Mouse (Mus musculus): ENCODE data around the gene Fbxo11. TPM values are rescaled to one million over a fixed set of nuclear protein-coding genes. Genes with fewer than 3 reads are reported as not detected.

Gene Fbxo11
- total and polyA plus RNA-seq, 3 experiments: 9.4 to 91.4 (median 17.5) TPM

- TF ChIP-seq MAFK (IDR thresholded peaks at IDR 0.05; ENCODE audit: borderline replicate concordance, low read depth, low read length): peak; percentile 70; the same call in 1 of the 2 replicates
- no peak for TF ChIP-seq POLR2AphosphoS5 (IDR thresholded peaks at IDR 0.05; ENCODE audit: borderline replicate concordance, low read depth, low read length)
- no peak for TF ChIP-seq CHD2 (IDR thresholded peaks at IDR 0.05; ENCODE audit: low read length)
- TF ChIP-seq UBTF (IDR thresholded peaks at IDR 0.05; ENCODE audit: borderline replicate concordance, insufficient read depth, low read depth, low read length): no peak
- peak; percentile 93 for TF ChIP-seq ETS1 (IDR thresholded peaks at IDR 0.05; ENCODE audit: low read depth, low read length)
- no peak for TF ChIP-seq E2F4 (IDR thresholded peaks at IDR 0.05; ENCODE audit: borderline replicate concordance, low read depth, low read length)
- TF ChIP-seq BHLHE40 (IDR thresholded peaks at IDR 0.05; ENCODE audit: borderline replicate concordance, low read depth, low read length): peak; percentile 77
- no peak for TF ChIP-seq NRF1 (IDR thresholded peaks at IDR 0.05; ENCODE audit: insufficient read depth, low read depth, low read length, poor library complexity, severe bottlenecking)
- TF ChIP-seq MAZ (IDR thresholded peaks at IDR 0.05; ENCODE audit: low read depth, low read length): peak; percentile 21; the same call in 1 of the 2 replicates
- TF ChIP-seq TBP (IDR thresholded peaks at IDR 0.05; ENCODE audit: low read depth, low read length): no peak
- TF ChIP-seq TCF12 (IDR thresholded peaks at IDR 0.05; ENCODE audit: low read depth, low read length): peak; percentile 92
- TF ChIP-seq CTCF (IDR thresholded peaks at IDR 0.05 in 2 of 3, conservative IDR thresholded peaks at IDR 0.05 in 1 of 3; ENCODE audit: control insufficient read depth in 1 of 3, insufficient read depth in 1 of 3, low read depth in 2 of 3, low read length in 3 of 3, poor library complexity in 1 of 3, severe bottlenecking in 1 of 3): no peak
- no peak for TF ChIP-seq POLR2AphosphoS2 (IDR thresholded peaks at IDR 0.05; ENCODE audit: low read length)
- TF ChIP-seq GABPA (IDR thresholded peaks at IDR 0.05; ENCODE audit: low read depth, low read length): no peak
- TF ChIP-seq EP300 (IDR thresholded peaks at IDR 0.05; ENCODE audit: low read depth in 1 of 2, low read length in 2 of 2): peak; percentile 91 to 94
- no peak for TF ChIP-seq USF1 (IDR thresholded peaks at IDR 0.05; ENCODE audit: low read depth, low read length)
These were observed 7.0 kb upstream of the Fbxo11 start (continued) for GRCm38 (mm10) chr17:88072047-88072446.

DNA sequence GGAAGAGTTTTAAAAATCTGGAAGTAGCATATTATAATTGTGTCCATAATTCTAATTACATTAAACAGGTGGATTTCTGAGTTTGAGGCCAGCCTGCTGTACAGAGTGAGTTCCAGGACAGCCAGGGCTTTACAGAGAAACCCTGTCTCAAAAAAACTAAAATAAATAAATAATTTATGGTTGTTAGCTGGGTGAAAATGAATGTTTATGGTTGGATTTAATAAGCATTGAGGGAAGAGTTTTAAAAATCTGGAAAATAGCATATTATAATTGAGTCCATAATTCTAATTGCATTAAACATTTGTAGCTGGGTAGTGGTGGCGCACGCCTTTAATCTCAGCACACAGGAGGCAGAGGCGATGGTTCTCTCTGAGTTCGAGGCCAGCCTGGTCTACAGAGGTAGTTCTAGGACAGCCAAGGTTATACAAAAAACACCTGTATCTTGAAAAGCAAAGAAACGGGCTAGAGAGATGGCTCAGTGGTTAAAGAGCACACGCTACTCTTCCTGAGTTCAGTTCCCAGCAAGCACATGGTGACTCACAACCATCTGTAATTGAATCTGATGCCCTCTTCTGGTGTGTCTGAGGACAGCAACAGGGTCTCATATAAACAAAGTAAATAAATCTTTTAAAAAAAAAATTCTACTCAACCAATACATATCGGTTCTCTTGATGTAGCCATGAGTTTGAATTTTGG, 3.1 kb upstream of the Fbxo11 start:
- Histone ChIP-seq H3K27me3 (ENCODE audit: control insufficient read depth in 1 of 2, insufficient read depth in 2 of 2, low read length in 2 of 2) (no peaks in the 10 kb centered on the region), H3K4me3 (ENCODE audit: control insufficient read depth in 1 of 2, insufficient read depth in 1 of 2, low read depth in 2 of 2, low read length in 2 of 2) (no peak overlapping the region), H3K27ac (ENCODE audit: control insufficient read depth, low read depth, low read length) (no peak overlapping the region), H3K36me3 (ENCODE audit: control insufficient read depth in 1 of 2, insufficient read depth in 2 of 2, low read length in 2 of 2) (peaks cover 0 to 16% of the 10 kb centered on the region in 2 experiments; a peak in 2 of 4 replicates), H3K4me1 (ENCODE audit: control insufficient read depth in 1 of 2, insufficient read depth in 2 of 2, low read length in 2 of 2) (peaks cover 0 to 14% of the 10 kb centered on the region in 2 experiments; a peak in 3 of 4 replicates), H3K9me3 (replicated peaks; ENCODE audit: insufficient read depth, low read length) (no peaks in the 10 kb centered on the region), H3K79me2 (ENCODE audit: control insufficient read depth, insufficient read depth, low read length, poor library complexity) (peaks cover 27% of the 10 kb centered on the region), H3K9ac (ENCODE audit: control insufficient read depth, low read depth, low read length, poor library complexity, severe bottlenecking) (no peak overlapping the region)
- DNase-seq (ENCODE audit: low read depth, low spot score): no peak
- TF ChIP-seq E2F4 (IDR thresholded peaks at IDR 0.05; ENCODE audit: borderline replicate concordance, low read depth, low read length) (no peak), CTCF (IDR thresholded peaks at IDR 0.05 in 2 of 3, conservative IDR thresholded peaks at IDR 0.05 in 1 of 3; ENCODE audit: control insufficient read depth in 1 of 3, insufficient read depth in 1 of 3, low read depth in 2 of 3, low read length in 3 of 3, poor library complexity in 1 of 3, severe bottlenecking in 1 of 3) (peak in 2 of 3 experiments; percentile 5 to 9; a peak in 2 of 6 replicates)

All from MEL (cell line).